Mouse (Mus musculus) MEL (cell line): Measurements from ENCODE around the gene Gm26602.

Experiments
- MEF2A ChIP-seq: IDR thresholded peaks from 2 replicates; pipeline ENCODE4 v1.6.1; 2014; ENCODE audit warnings: low read depth, mild to moderate bottlenecking, inconsistent platforms, low read length, improper control_type of control experiment; ENCODE audit not compliant: poor library complexity, insufficient replicate concordance, severe bottlenecking; ENCODE audit errors: extremely low read depth
- TBP ChIP-seq: IDR thresholded peaks from 2 replicates; pipeline ENCODE4 v1.8.0; 2011; ENCODE audit warnings: low read depth, low read length, improper control_type of control experiment
- TCF12 ChIP-seq: IDR thresholded peaks from 2 replicates; pipeline ENCODE4 v1.6.1; 2014; ENCODE audit warnings: low read depth, mild to moderate bottlenecking, inconsistent platforms, low read length, improper control_type of control experiment, moderate library complexity

- TF ChIP-seq TBP (no peak), MEF2A (no peak), TCF12 (no peak)
Observed at GRCm38 (mm10) chr10:79896814-79897213, 13.8 kb upstream of the Gm26602 start.
